Mouse (Mus musculus): ENCODE data around the gene Cpsf4. TPM values are rescaled to one million over a fixed set of nuclear protein-coding genes. Genes with fewer than 3 reads are reported as not detected.

The Cpsf4 gene
- polyA plus RNA-seq (2014; fragmentation: Nextera tagmentation; extraction: Ambion mirVana) = 29.6 and 32.0 TPM in 2 replicates

DNA sequence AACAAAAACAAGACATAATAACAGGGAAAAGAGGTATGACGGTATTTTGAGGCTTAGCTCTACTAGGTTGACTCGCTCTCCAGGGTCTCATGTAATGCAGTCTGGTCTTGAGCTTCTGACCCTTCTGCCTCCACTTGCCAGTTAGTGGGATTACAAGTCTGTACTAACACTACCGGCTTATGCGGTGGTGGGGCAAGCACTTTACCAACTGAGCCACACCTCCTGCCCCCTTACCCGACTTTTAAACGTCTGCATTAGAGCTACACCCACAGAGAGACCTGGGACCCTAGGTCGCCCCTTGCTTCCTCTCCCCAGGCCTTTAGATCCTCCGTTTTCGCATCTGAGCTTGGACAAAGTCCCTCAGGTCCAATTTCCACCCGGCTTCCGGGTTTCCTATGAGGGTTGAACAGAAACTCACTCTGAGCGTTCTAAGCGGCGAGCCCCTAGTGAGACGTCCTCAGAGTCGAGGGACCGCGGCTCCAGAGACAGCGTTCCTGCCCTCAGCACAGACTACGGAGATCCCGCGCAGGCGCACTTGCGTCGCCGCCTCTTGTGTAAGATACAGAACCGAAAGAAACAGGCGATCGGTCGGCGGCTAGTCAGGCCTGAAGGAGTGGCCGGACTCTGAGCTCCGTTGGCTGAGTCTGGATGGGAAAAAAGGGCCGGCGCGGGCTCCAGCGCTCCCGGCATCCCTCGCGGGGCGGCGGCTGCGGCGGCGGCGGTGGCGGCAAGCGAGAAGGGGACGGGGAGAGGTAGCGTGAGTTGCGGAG lies at the start of gene Cpsf4, which contains the start of gene Ptcd1:
Cpsf4 (plus strand) TSS at position 678 of the 770 bp plus-strand sequence.
Ptcd1 (minus strand) TSS at position 573 of the 770 bp plus-strand sequence.
- no peaks in the 10 kb centered on the region for H3K9me3 ChIP-seq (ENCODE audit: control insufficient read depth, low read length)
- peak within 1 kb of the TSS; percentile 95 for H3K4me2 ChIP-seq (ENCODE audit: low read length)
- H3K4me3 ChIP-seq (ENCODE audit: low read depth, low read length) = peak within 1 kb of the TSS; percentile 92
- peak; percentile 97 for ATAC-seq (replicated peaks; ENCODE audit: low FRiP score, low TSS enrichment, low read depth)
- H3K9ac ChIP-seq (ENCODE audit: low read length) = peak within 1 kb of the TSS; percentile 98
- peak within 1 kb of the TSS; percentile 88 for H3K27ac ChIP-seq (ENCODE audit: low read depth)
- H3K36me3 ChIP-seq (ENCODE audit: control insufficient read depth, insufficient read depth, low read length) = peaks cover 39% of the 10 kb centered on the region
- H3K27me3 ChIP-seq (replicated peaks; ENCODE audit: control insufficient read depth, insufficient read depth, low read length) = no peaks in the 10 kb centered on the region
- peak; percentile 98 for DNase-seq (ENCODE audit: low spot score)
- WGBS = 1% methylated on average over 51 of the region's 51 CpGs
- H3K4me1 ChIP-seq (replicated peaks; ENCODE audit: control insufficient read depth, insufficient read depth, low read length) = peaks cover 16% of the 10 kb centered on the region

DNA sequence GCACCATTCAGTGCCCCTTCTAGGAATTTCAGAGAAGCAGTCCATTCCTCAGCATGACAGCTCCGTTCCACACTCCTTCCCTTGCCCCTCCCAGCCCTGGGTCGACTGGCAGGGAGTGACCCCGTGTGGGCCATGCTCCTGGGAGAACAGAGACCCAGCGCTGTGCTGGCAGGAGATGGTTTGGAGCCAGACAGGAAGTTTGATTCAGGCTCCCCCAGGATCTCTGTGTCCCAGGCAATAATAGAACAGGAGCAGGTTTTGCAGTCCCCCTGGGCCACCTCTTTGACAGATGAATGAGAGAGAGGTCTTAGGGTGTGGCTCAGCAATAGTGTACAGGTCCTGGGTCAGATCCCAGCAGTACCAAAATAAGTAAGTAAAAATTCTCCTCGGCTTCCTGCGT lies 49.0 kb upstream of the Cpsf4 start:
- H3K9me3 ChIP-seq (ENCODE audit: control insufficient read depth, low read length) = 0 out of 2 replicates have a peak, but pooled peaks cover 2% of the 10 kb centered on the region
- no peak overlapping the region for H3K27ac ChIP-seq (ENCODE audit: low read depth)
- DNase-seq (ENCODE audit: low spot score) (no peak), ATAC-seq (replicated peaks; ENCODE audit: low FRiP score, low TSS enrichment, low read depth) (no peak)
- H3K4me1 ChIP-seq (replicated peaks; ENCODE audit: control insufficient read depth, insufficient read depth, low read length) = peaks cover 20% of the 10 kb centered on the region; the same call in 1 of the 2 replicates
- no peaks in the 10 kb centered on the region for H3K27me3 ChIP-seq (replicated peaks; ENCODE audit: control insufficient read depth, insufficient read depth, low read length)
- peaks cover 10% of the 10 kb centered on the region for H3K36me3 ChIP-seq (ENCODE audit: control insufficient read depth, insufficient read depth, low read length)
- 57% methylated on average over 6 of the region's 6 CpGs for WGBS
- H3K4me3 ChIP-seq (ENCODE audit: low read depth, low read length) = no peak overlapping the region
- H3K9ac ChIP-seq (ENCODE audit: low read length) = no peak overlapping the region
- no peak overlapping the region for H3K4me2 ChIP-seq (ENCODE audit: low read length)

DNA sequence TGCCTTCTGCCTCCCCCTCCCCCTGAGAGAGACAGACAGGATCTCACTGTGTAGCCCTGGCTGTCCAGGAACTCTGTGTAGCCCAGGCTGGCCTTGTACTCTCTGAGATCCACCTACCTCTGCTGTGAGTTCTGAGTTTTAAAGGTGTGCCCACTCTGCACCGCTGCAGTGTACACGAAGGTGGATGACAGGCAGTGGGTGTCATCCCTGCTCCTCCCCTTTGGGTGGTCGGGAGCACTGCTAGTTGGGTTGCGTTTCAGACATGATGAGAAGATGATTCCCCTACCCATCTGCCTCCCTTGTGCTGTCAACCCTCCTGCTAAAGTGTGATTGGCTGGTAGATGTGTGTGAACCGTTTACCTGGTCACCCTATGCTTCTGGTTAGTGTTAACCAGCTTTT lies 48.6 kb upstream of the Cpsf4 start:
- no peak for DNase-seq (ENCODE audit: low spot score)
- H3K9me3 ChIP-seq (ENCODE audit: control insufficient read depth, low read length) = 0 out of 2 replicates have a peak, but pooled peaks cover 2% of the 10 kb centered on the region
- no peak overlapping the region for H3K4me3 ChIP-seq (ENCODE audit: low read depth, low read length)
- H3K9ac ChIP-seq (ENCODE audit: low read length) = no peak overlapping the region
- peaks cover 15% of the 10 kb centered on the region for H3K36me3 ChIP-seq (ENCODE audit: control insufficient read depth, insufficient read depth, low read length)
- peaks cover 20% of the 10 kb centered on the region; the same call in 1 of the 2 replicates for H3K4me1 ChIP-seq (replicated peaks; ENCODE audit: control insufficient read depth, insufficient read depth, low read length)
- no peak for ATAC-seq (replicated peaks; ENCODE audit: low FRiP score, low TSS enrichment, low read depth)
- 85% methylated on average over 5 of the region's 5 CpGs for WGBS
- H3K27me3 ChIP-seq (replicated peaks; ENCODE audit: control insufficient read depth, insufficient read depth, low read length) = no peaks in the 10 kb centered on the region
- no peak overlapping the region for H3K4me2 ChIP-seq (ENCODE audit: low read length)
- no peak overlapping the region for H3K27ac ChIP-seq (ENCODE audit: low read depth)

GRCm38 (mm10) chr5:145119385-145119784 lies 47.6 kb upstream of the Cpsf4 start:
- WGBS = 85% methylated on average over 2 of the region's 2 CpGs
- no peak overlapping the region for H3K27ac ChIP-seq (ENCODE audit: low read depth)

GRCm38 (mm10) chr5:145120921-145121320 lies 46.1 kb upstream of the Cpsf4 start:
- Histone ChIP-seq H3K27me3 (replicated peaks; ENCODE audit: control insufficient read depth, insufficient read depth, low read length) (no peaks in the 10 kb centered on the region), H3K4me3 (ENCODE audit: low read depth, low read length) (no peak overlapping the region), H3K36me3 (ENCODE audit: control insufficient read depth, insufficient read depth, low read length) (peaks cover 37% of the 10 kb centered on the region), H3K9ac (ENCODE audit: low read length) (no peak overlapping the region), H3K27ac (ENCODE audit: low read depth) (no peak overlapping the region), H3K4me2 (ENCODE audit: low read length) (no peak overlapping the region), H3K4me1 (replicated peaks; ENCODE audit: control insufficient read depth, insufficient read depth, low read length) (peaks cover 9% of the 10 kb centered on the region; the same call in 1 of the 2 replicates), H3K9me3 (ENCODE audit: control insufficient read depth, low read length) (0 out of 2 replicates have a peak, but pooled peaks cover 2% of the 10 kb centered on the region)
- WGBS = 65% methylated on average over 7 of the region's 7 CpGs
- no peak for ATAC-seq (replicated peaks; ENCODE audit: low FRiP score, low TSS enrichment, low read depth)
- no peak for DNase-seq (ENCODE audit: low spot score)

More at GRCm38 (mm10) chr5:145119385-145119784, 47.6 kb upstream of the Cpsf4 start:
- H3K27me3 ChIP-seq (replicated peaks; ENCODE audit: control insufficient read depth, insufficient read depth, low read length) = no peaks in the 10 kb centered on the region
- H3K4me2 ChIP-seq (ENCODE audit: low read length) = no peak overlapping the region
- H3K9ac ChIP-seq (ENCODE audit: low read length) = no peak overlapping the region
- peaks cover 24% of the 10 kb centered on the region for H3K36me3 ChIP-seq (ENCODE audit: control insufficient read depth, insufficient read depth, low read length)
- H3K9me3 ChIP-seq (ENCODE audit: control insufficient read depth, low read length) = 0 out of 2 replicates have a peak, but pooled peaks cover 2% of the 10 kb centered on the region
- DNase-seq (ENCODE audit: low spot score) = no peak
- H3K4me3 ChIP-seq (ENCODE audit: low read depth, low read length) = no peak overlapping the region
- peaks cover 20% of the 10 kb centered on the region; the same call in 1 of the 2 replicates for H3K4me1 ChIP-seq (replicated peaks; ENCODE audit: control insufficient read depth, insufficient read depth, low read length)
- ATAC-seq (replicated peaks; ENCODE audit: low FRiP score, low TSS enrichment, low read depth) = no peak

DNA sequence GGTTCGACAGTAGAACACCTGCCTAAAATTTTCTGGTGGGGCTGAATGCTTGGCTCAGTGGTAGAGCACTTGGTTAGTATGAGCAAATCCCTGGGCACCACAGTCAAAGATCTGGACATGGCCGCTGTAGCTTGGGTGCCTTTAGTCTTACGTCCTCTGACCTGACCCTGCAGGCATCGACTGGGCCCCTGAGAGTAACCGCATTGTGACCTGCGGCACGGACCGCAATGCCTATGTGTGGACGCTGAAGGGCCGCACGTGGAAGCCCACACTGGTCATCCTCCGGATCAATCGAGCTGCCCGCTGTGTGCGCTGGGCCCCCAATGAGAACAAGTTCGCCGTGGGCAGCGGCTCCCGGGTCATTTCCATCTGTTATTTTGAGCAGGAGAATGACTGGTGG lies 43.6 kb upstream of the Cpsf4 start:
- no peak overlapping the region for H3K27ac ChIP-seq (ENCODE audit: low read depth)
- H3K4me2 ChIP-seq (ENCODE audit: low read length) = no peak overlapping the region
- 0 out of 2 replicates have a peak, but pooled peaks cover 2% of the 10 kb centered on the region for H3K9me3 ChIP-seq (ENCODE audit: control insufficient read depth, low read length)
- ATAC-seq (replicated peaks; ENCODE audit: low FRiP score, low TSS enrichment, low read depth) (no peak), DNase-seq (ENCODE audit: low spot score) (no peak)
- H3K4me1 ChIP-seq (replicated peaks; ENCODE audit: control insufficient read depth, insufficient read depth, low read length) = no peaks in the 10 kb centered on the region
- 96% methylated on average over 19 of the region's 19 CpGs for WGBS
- no peaks in the 10 kb centered on the region for H3K27me3 ChIP-seq (replicated peaks; ENCODE audit: control insufficient read depth, insufficient read depth, low read length)
- no peak overlapping the region for H3K4me3 ChIP-seq (ENCODE audit: low read depth, low read length)
- no peak overlapping the region for H3K9ac ChIP-seq (ENCODE audit: low read length)
- H3K36me3 ChIP-seq (ENCODE audit: control insufficient read depth, insufficient read depth, low read length) = peaks cover 61% of the 10 kb centered on the region

- peaks cover 88% of the 10 kb centered on the region for H3K36me3 ChIP-seq (ENCODE audit: control insufficient read depth, insufficient read depth, low read length)
- ATAC-seq (replicated peaks; ENCODE audit: low FRiP score, low TSS enrichment, low read depth) = no peak
- WGBS = 91% methylated on average over 9 of the region's 9 CpGs
Measured at GRCm38 (mm10) chr5:145126580-145126979, 40.4 kb upstream of the Cpsf4 start.

GRCm38 (mm10) chr5:145129124-145129523 lies 37.9 kb upstream of the Cpsf4 start:
- Histone ChIP-seq H3K4me2 (ENCODE audit: low read length) (no peak overlapping the region), H3K4me3 (ENCODE audit: low read depth, low read length) (no peak overlapping the region), H3K9ac (ENCODE audit: low read length) (no peak overlapping the region), H3K27ac (ENCODE audit: low read depth) (no peak overlapping the region), H3K9me3 (ENCODE audit: control insufficient read depth, low read length) (no peaks in the 10 kb centered on the region), H3K27me3 (replicated peaks; ENCODE audit: control insufficient read depth, insufficient read depth, low read length) (no peaks in the 10 kb centered on the region), H3K4me1 (replicated peaks; ENCODE audit: control insufficient read depth, insufficient read depth, low read length) (no peaks in the 10 kb centered on the region), H3K36me3 (ENCODE audit: control insufficient read depth, insufficient read depth, low read length) (peaks cover 92% of the 10 kb centered on the region)
- WGBS = 91% methylated on average over 4 of the region's 4 CpGs
- DNase-seq (ENCODE audit: low spot score) = no peak
- ATAC-seq (replicated peaks; ENCODE audit: low FRiP score, low TSS enrichment, low read depth) = no peak

More at GRCm38 (mm10) chr5:145126580-145126979, 40.4 kb upstream of the Cpsf4 start:
- no peaks in the 10 kb centered on the region for H3K4me1 ChIP-seq (replicated peaks; ENCODE audit: control insufficient read depth, insufficient read depth, low read length)
- no peak for DNase-seq (ENCODE audit: low spot score)
- no peaks in the 10 kb centered on the region for H3K27me3 ChIP-seq (replicated peaks; ENCODE audit: control insufficient read depth, insufficient read depth, low read length)
- no peak overlapping the region for H3K4me3 ChIP-seq (ENCODE audit: low read depth, low read length)
- H3K9me3 ChIP-seq (ENCODE audit: control insufficient read depth, low read length) = no peaks in the 10 kb centered on the region
- H3K9ac ChIP-seq (ENCODE audit: low read length) = no peak overlapping the region
- H3K27ac ChIP-seq (ENCODE audit: low read depth) = no peak overlapping the region
- H3K4me2 ChIP-seq (ENCODE audit: low read length) = no peak overlapping the region

All from intestine, embryonic 14.5 days (tissue).